Mouse (Mus musculus) heart, postnatal 10 days (tissue): ENCODE results near the gene Ndufc2. TPM values are rescaled to one million over a fixed set of nuclear protein-coding genes. Genes with fewer than 3 reads are reported as not detected.

Experiments used
- total RNA-seq, 2 experiments: library from RNA; stranded (reverse); gene quantifications; 2 replicates each; pipeline ENCODE4 v1.2.3; 2021

Ndufc2 gene
- total RNA-seq, 2 experiments from 2014 or later, result 525 to 575 TPM

Other genes starting within 250 kb of the Ndufc2 start
- gene Usp35, start 68.0 kb upstream of the Ndufc2 start, total RNA-seq, result 1 to 10 TPM; 1.5 to 1.7 TPM
- gene Kctd21, start 67.7 kb upstream of the Ndufc2 start, total RNA-seq, result 1 to 10 TPM; 1.4 to 2.7 TPM
- gene Alg8, start 28.4 kb upstream of the Ndufc2 start, total RNA-seq, result 1 to 10 TPM; 7.7 to 7.8 TPM
- gene Thrsp, start 17.7 kb downstream of the Ndufc2 start, total RNA-seq, result 10 to 100 TPM; 20.5 to 28.4 TPM
- gene Kctd14, start 51.3 kb downstream of the Ndufc2 start, total RNA-seq, result under 1 TPM; 0.31 to 0.37 TPM
- 10 to 100 TPM; 46.6 to 52.4 TPM for gene Ints4, start 81.0 kb downstream of the Ndufc2 start, total RNA-seq
- 10 to 100 TPM; 41.8 to 53.9 TPM for gene Aamdc, start 179.5 kb downstream of the Ndufc2 start, total RNA-seq
- gene Rsf1, start 179.9 kb downstream of the Ndufc2 start, total RNA-seq, result 10 to 100 TPM; 17.0 to 20.0 TPM